Mouse (Mus musculus): Measurements from ENCODE around the gene Sox5. TPM values are rescaled to one million over a fixed set of nuclear protein-coding genes. Genes with fewer than 3 reads are reported as not detected.

Sox5 gene
- polyA plus RNA-seq, 1 experiment from 2014 or later: 3.3 TPM

- Histone ChIP-seq H3K27ac (ENCODE audit: low read depth, low read length) (no peak overlapping the region), H3K27me3 (replicated peaks; ENCODE audit: control insufficient read depth, insufficient read depth, low read length) (no peaks in the 10 kb centered on the region), H3K9me3 (ENCODE audit: control insufficient read depth) (no peaks in the 10 kb centered on the region), H3K4me3 (ENCODE audit: low read depth, low read length) (no peak overlapping the region), H3K9ac (ENCODE audit: low read depth, low read length) (no peak overlapping the region), H3K4me1 (replicated peaks; ENCODE audit: control insufficient read depth, insufficient read depth, low read length) (0 out of 2 replicates have a peak, but pooled peaks cover under 1% of the 10 kb centered on the region), H3K4me2 (replicated peaks; ENCODE audit: low read depth) (no peak overlapping the region), H3K36me3 (ENCODE audit: control insufficient read depth, insufficient read depth) (no peaks in the 10 kb centered on the region)
- no peak for TF ChIP-seq CTCF (IDR thresholded peaks at IDR 0.05; ENCODE audit: low read depth)
- 55% methylated on average over 9 of the region's 9 CpGs for WGBS
- no peak for ATAC-seq
Observed at GRCm38 (mm10) chr6:144664765-144665164, 117.0 kb downstream of the Sox5 start.

- ATAC-seq: peak; percentile 78
- H3K27ac ChIP-seq (ENCODE audit: low read depth, low read length): no peak overlapping the region
Observed at GRCm38 (mm10) chr6:144663516-144664074, 118.2 kb downstream of the Sox5 start.

GRCm38 (mm10) chr6:144659115-144660108 is 122.4 kb downstream of the Sox5 start:
- WGBS: 75% methylated on average over 10 of the region's 10 CpGs
- H3K27ac ChIP-seq (ENCODE audit: low read depth, low read length): no peak overlapping the region
- no peak for TF ChIP-seq CTCF (IDR thresholded peaks at IDR 0.05; ENCODE audit: low read depth)
- no peaks in the 10 kb centered on the region for H3K27me3 ChIP-seq (replicated peaks; ENCODE audit: control insufficient read depth, insufficient read depth, low read length)
- 0 out of 2 replicates have a peak, but pooled peaks have one; percentile 28 for ATAC-seq
- H3K36me3 ChIP-seq (ENCODE audit: control insufficient read depth, insufficient read depth): no peaks in the 10 kb centered on the region
- H3K9me3 ChIP-seq (ENCODE audit: control insufficient read depth): no peaks in the 10 kb centered on the region
- no peak overlapping the region for H3K4me3 ChIP-seq (ENCODE audit: low read depth, low read length)
- no peak overlapping the region for H3K4me2 ChIP-seq (replicated peaks; ENCODE audit: low read depth)
- no peak overlapping the region for H3K9ac ChIP-seq (ENCODE audit: low read depth, low read length)
- H3K4me1 ChIP-seq (replicated peaks; ENCODE audit: control insufficient read depth, insufficient read depth, low read length): 0 out of 2 replicates have a peak, but pooled peaks cover 5% of the 10 kb centered on the region

More at GRCm38 (mm10) chr6:144663516-144664074, 118.2 kb downstream of the Sox5 start:
- no peak overlapping the region for H3K4me3 ChIP-seq (ENCODE audit: low read depth, low read length)
- no peaks in the 10 kb centered on the region for H3K9me3 ChIP-seq (ENCODE audit: control insufficient read depth)
- 46% methylated on average over 4 of the region's 4 CpGs for WGBS
- H3K27me3 ChIP-seq (replicated peaks; ENCODE audit: control insufficient read depth, insufficient read depth, low read length): no peaks in the 10 kb centered on the region
- 0 out of 2 replicates have a peak, but pooled peaks cover 5% of the 10 kb centered on the region for H3K4me1 ChIP-seq (replicated peaks; ENCODE audit: control insufficient read depth, insufficient read depth, low read length)
- no peaks in the 10 kb centered on the region for H3K36me3 ChIP-seq (ENCODE audit: control insufficient read depth, insufficient read depth)
- TF ChIP-seq CTCF (IDR thresholded peaks at IDR 0.05; ENCODE audit: low read depth): no peak
- no peak overlapping the region for H3K9ac ChIP-seq (ENCODE audit: low read depth, low read length)
- no peak overlapping the region for H3K4me2 ChIP-seq (replicated peaks; ENCODE audit: low read depth)

- no peaks in the 10 kb centered on the region for H3K27me3 ChIP-seq (replicated peaks; ENCODE audit: control insufficient read depth, insufficient read depth, low read length)
- no peak overlapping the region for H3K27ac ChIP-seq (ENCODE audit: low read depth, low read length)
- TF ChIP-seq CTCF (IDR thresholded peaks at IDR 0.05; ENCODE audit: low read depth): no peak
- peak; percentile 73 for ATAC-seq
- H3K9me3 ChIP-seq (ENCODE audit: control insufficient read depth): no peaks in the 10 kb centered on the region
- 43% methylated on average over 5 of the region's 5 CpGs for WGBS
- H3K4me1 ChIP-seq (replicated peaks; ENCODE audit: control insufficient read depth, insufficient read depth, low read length): no peaks in the 10 kb centered on the region
- H3K36me3 ChIP-seq (ENCODE audit: control insufficient read depth, insufficient read depth): no peaks in the 10 kb centered on the region
- no peak overlapping the region for H3K4me3 ChIP-seq (ENCODE audit: low read depth, low read length)
- no peak overlapping the region for H3K4me2 ChIP-seq (replicated peaks; ENCODE audit: low read depth)
- H3K9ac ChIP-seq (ENCODE audit: low read depth, low read length): no peak overlapping the region
Observed at GRCm38 (mm10) chr6:144652876-144653275, 128.9 kb downstream of the Sox5 start.

GRCm38 (mm10) chr6:144648896-144649295 is 132.9 kb downstream of the Sox5 start:
- Histone ChIP-seq H3K36me3 (ENCODE audit: control insufficient read depth, insufficient read depth) (no peaks in the 10 kb centered on the region), H3K9ac (ENCODE audit: low read depth, low read length) (no peak overlapping the region), H3K9me3 (ENCODE audit: control insufficient read depth) (no peaks in the 10 kb centered on the region), H3K4me2 (replicated peaks; ENCODE audit: low read depth) (no peak overlapping the region), H3K27ac (ENCODE audit: low read depth, low read length) (no peak overlapping the region), H3K4me1 (replicated peaks; ENCODE audit: control insufficient read depth, insufficient read depth, low read length) (no peaks in the 10 kb centered on the region), H3K27me3 (replicated peaks; ENCODE audit: control insufficient read depth, insufficient read depth, low read length) (no peaks in the 10 kb centered on the region), H3K4me3 (ENCODE audit: low read depth, low read length) (no peak overlapping the region)
- no peak for ATAC-seq
- no peak for TF ChIP-seq CTCF (IDR thresholded peaks at IDR 0.05; ENCODE audit: low read depth)
- WGBS: 66% methylated on average over 9 of the region's 9 CpGs

- H3K27ac ChIP-seq (ENCODE audit: low read depth, low read length): no peak overlapping the region
- H3K27me3 ChIP-seq (replicated peaks; ENCODE audit: control insufficient read depth, insufficient read depth, low read length): no peaks in the 10 kb centered on the region
- H3K36me3 ChIP-seq (ENCODE audit: control insufficient read depth, insufficient read depth): no peaks in the 10 kb centered on the region
- H3K4me1 ChIP-seq (replicated peaks; ENCODE audit: control insufficient read depth, insufficient read depth, low read length): no peaks in the 10 kb centered on the region
- 14% methylated on average over 4 of the region's 4 CpGs for WGBS
- no peak overlapping the region for H3K4me2 ChIP-seq (replicated peaks; ENCODE audit: low read depth)
- H3K9ac ChIP-seq (ENCODE audit: low read depth, low read length): no peak overlapping the region
- no peak for ATAC-seq
- H3K9me3 ChIP-seq (ENCODE audit: control insufficient read depth): no peaks in the 10 kb centered on the region
- H3K4me3 ChIP-seq (ENCODE audit: low read depth, low read length): no peak overlapping the region
- TF ChIP-seq CTCF (IDR thresholded peaks at IDR 0.05; ENCODE audit: low read depth): no peak
Observed at GRCm38 (mm10) chr6:144648124-144648591, 133.6 kb downstream of the Sox5 start.

Data from intestine, postnatal 0 days (tissue).